Mouse (Mus musculus) stomach, postnatal 0 days (tissue): ENCODE measurements around the gene Camk2b.

Source experiments
- CTCF ChIP-seq: IDR thresholded peaks from 2 replicates; pipeline ENCODE4 v1.5.1; 2016; ENCODE audit warnings: antibody characterized with exemption, low read depth, mild to moderate bottlenecking, moderate library complexity
- EP300 ChIP-seq: optimal IDR thresholded peaks from 2 replicates; pipeline ENCODE3; 2016; ENCODE audit warnings: antibody characterized with exemption

GRCm38 (mm10) chr11:6061891-6062290 is 4.3 kb downstream of the Camk2b start:
- no peak for TF ChIP-seq CTCF
- no peak for TF ChIP-seq EP300
